Mouse (Mus musculus) MEL (cell line): ENCODE measurements around the gene Mpzl3. TPM values are rescaled to one million over a fixed set of nuclear protein-coding genes. Genes with fewer than 3 reads are reported as not detected.

Source experiments
- DNase-seq: peaks from one replicate; pipeline ENCODE4 v3.0.0; 2011; ENCODE audit warnings: low read depth, low spot score
- H3K27ac ChIP-seq: 2 replicates; pipeline ENCODE4 v1.5.1; 2012; ENCODE audit warnings: low read depth, mild to moderate bottlenecking, control low read depth, low read length, moderate library complexity; ENCODE audit not compliant: control insufficient read depth
- H3K27me3 ChIP-seq, 2 experiments: fragments of 150-350 bp in 1 of 2; sonication (generic) in 1 of 2; 2 replicates each; pipeline ENCODE4 v1.6.1; 2012; ENCODE audit warnings: low read length in 2 of 2, mild to moderate bottlenecking in 2 of 2, improper control_type of control experiment in 1 of 2, moderate library complexity in 1 of 2; ENCODE audit not compliant: insufficient read depth in 2 of 2, control insufficient read depth in 1 of 2
- H3K36me3 ChIP-seq, 2 experiments: 2 replicates each; pipeline ENCODE4 v1.6.1; 2012 to 2014; ENCODE audit warnings: low read length in 2 of 2, improper control_type of control experiment in 1 of 2, inconsistent platforms in 1 of 2, mild to moderate bottlenecking in 1 of 2; ENCODE audit not compliant: insufficient read depth in 2 of 2, control insufficient read depth in 1 of 2
- H3K4me1 ChIP-seq, 2 experiments: fragments of 150-350 bp in 1 of 2; sonication (generic) in 1 of 2; 2 replicates each; pipeline ENCODE4 v1.6.1; 2012; ENCODE audit warnings: low read length in 2 of 2, improper control_type of control experiment in 1 of 2, mild to moderate bottlenecking in 1 of 2; ENCODE audit not compliant: insufficient read depth in 2 of 2, control insufficient read depth in 1 of 2
- H3K4me3 ChIP-seq, 2 experiments: fragments of 150-350 bp in 1 of 2; sonication (generic) in 1 of 2; 2 replicates each; pipeline ENCODE4 v1.5.1; 2012; ENCODE audit warnings: low read depth in 2 of 2, low read length in 2 of 2, mild to moderate bottlenecking in 2 of 2, moderate library complexity in 2 of 2, control low read depth in 1 of 2, improper control_type of control experiment in 1 of 2; ENCODE audit not compliant: control insufficient read depth in 1 of 2, insufficient read depth in 1 of 2
- H3K79me2 ChIP-seq: 2 replicates; pipeline ENCODE4 v1.6.1; 2012; ENCODE audit warnings: mild to moderate bottlenecking, low read length, moderate library complexity; ENCODE audit not compliant: control insufficient read depth, poor library complexity, insufficient read depth
- H3K9ac ChIP-seq: 2 replicates; pipeline ENCODE4 v1.6.1; 2012; ENCODE audit warnings: low read depth, mild to moderate bottlenecking, control low read depth, low read length, moderate library complexity; ENCODE audit not compliant: control insufficient read depth, poor library complexity, severe bottlenecking
- H3K9me3 ChIP-seq: fragments of 150-350 bp; sonication (generic); replicated peaks from 2 replicates; pipeline ENCODE4 v1.6.1; 2012; ENCODE audit warnings: mild to moderate bottlenecking, low read length, improper control_type of control experiment, moderate library complexity; ENCODE audit not compliant: insufficient read depth
- CHD2 ChIP-seq: IDR thresholded peaks from 2 replicates; pipeline ENCODE4 v1.6.1; 2011; ENCODE audit warnings: low read length, improper control_type of control experiment
- ELF1 ChIP-seq: IDR thresholded peaks from 2 replicates; pipeline ENCODE4 v1.6.1; 2014; ENCODE audit warnings: low read depth, mild to moderate bottlenecking, inconsistent platforms, low read length, improper control_type of control experiment, moderate library complexity
- EP300 ChIP-seq, 2 experiments: IDR thresholded peaks; 2 replicates each; pipeline ENCODE4 v1.6.1; 2011; ENCODE audit warnings: improper control_type of control experiment in 2 of 2, low read length in 2 of 2, low read depth in 1 of 2, mild to moderate bottlenecking in 1 of 2
- ETS1 ChIP-seq: IDR thresholded peaks from 2 replicates; pipeline ENCODE4 v1.6.1; 2012; ENCODE audit warnings: low read depth, mild to moderate bottlenecking, inconsistent platforms, low read length, improper control_type of control experiment, moderate library complexity
- MAX ChIP-seq: IDR thresholded peaks from 2 replicates; pipeline ENCODE4 v1.6.1; 2011; ENCODE audit warnings: low read length, improper control_type of control experiment
- MAZ ChIP-seq: IDR thresholded peaks from 2 replicates; pipeline ENCODE4 v1.6.1; 2012; ENCODE audit warnings: low read depth, mild to moderate bottlenecking, inconsistent platforms, low read length, improper control_type of control experiment
- MXI1 ChIP-seq: IDR thresholded peaks from 2 replicates; pipeline ENCODE4 v1.6.1; 2011; ENCODE audit warnings: mild to moderate bottlenecking, low read depth, low read length, improper control_type of control experiment
- MYC ChIP-seq: IDR thresholded peaks from 2 replicates; pipeline ENCODE4 v1.6.1; 2011; ENCODE audit warnings: low read depth, mild to moderate bottlenecking, low read length, improper control_type of control experiment, moderate library complexity
- NRF1 ChIP-seq: IDR thresholded peaks from 2 replicates; pipeline ENCODE4 v1.6.1; 2014; ENCODE audit warnings: low read depth, mild to moderate bottlenecking, inconsistent platforms, low read length, improper control_type of control experiment, moderate library complexity; ENCODE audit not compliant: poor library complexity, insufficient read depth, severe bottlenecking
- POLR2A ChIP-seq, 2 experiments: IDR thresholded peaks; 2 replicates each; pipeline ENCODE4 v1.6.1; 2011 to 2012; ENCODE audit warnings: low read length in 2 of 2, mild to moderate bottlenecking in 2 of 2, control low read depth in 1 of 2, improper control_type of control experiment in 1 of 2, low read depth in 1 of 2, moderate library complexity in 1 of 2; ENCODE audit not compliant: control insufficient read depth in 1 of 2, insufficient read depth in 1 of 2, poor library complexity in 1 of 2
- POLR2AphosphoS2 ChIP-seq: IDR thresholded peaks from 2 replicates; pipeline ENCODE4 v1.6.1; 2011; ENCODE audit warnings: low read length, improper control_type of control experiment
- POLR2AphosphoS5 ChIP-seq: IDR thresholded peaks from 2 replicates; pipeline ENCODE4 v1.6.1; 2012; ENCODE audit warnings: low read depth, borderline replicate concordance, mild to moderate bottlenecking, inconsistent platforms, low read length, moderate library complexity, mixed read lengths
- RCOR1 ChIP-seq: IDR thresholded peaks from 2 replicates; pipeline ENCODE4 v1.6.1; 2012; ENCODE audit warnings: low read depth, mild to moderate bottlenecking, inconsistent platforms, low read length, improper control_type of control experiment
- SMC3 ChIP-seq: IDR thresholded peaks from 2 replicates; pipeline ENCODE4 v1.6.1; 2011; ENCODE audit warnings: low read depth, low read length, improper control_type of control experiment
- TAL1 ChIP-seq: IDR thresholded peaks from 2 replicates; pipeline ENCODE4 v1.6.1; 2012; ENCODE audit warnings: mild to moderate bottlenecking, inconsistent platforms, low read length, moderate library complexity, mixed read lengths
- TBP ChIP-seq: IDR thresholded peaks from 2 replicates; pipeline ENCODE4 v1.8.0; 2011; ENCODE audit warnings: low read depth, low read length, improper control_type of control experiment
- USF2 ChIP-seq, 2 experiments: IDR thresholded peaks; 2 replicates each; pipeline ENCODE4 v1.6.1; 2011 to 2012; ENCODE audit warnings: improper control_type of control experiment in 2 of 2, low read length in 2 of 2, borderline replicate concordance in 1 of 2, inconsistent platforms in 1 of 2, low read depth in 1 of 2, mild to moderate bottlenecking in 1 of 2; ENCODE audit not compliant: insufficient read depth in 1 of 2
- ZKSCAN1 ChIP-seq: IDR thresholded peaks from 2 replicates; pipeline ENCODE4 v1.6.1; 2012; ENCODE audit warnings: low read depth, mild to moderate bottlenecking, inconsistent platforms, low read length, improper control_type of control experiment, moderate library complexity
- ZNF384 ChIP-seq: IDR thresholded peaks from 2 replicates; pipeline ENCODE4 v1.6.1; 2012; ENCODE audit warnings: low read depth, mild to moderate bottlenecking, inconsistent platforms, low read length, improper control_type of control experiment
- polyA plus RNA-seq, 2 experiments: library from polyadenylated mRNA; stranded (reverse) in 1 of 2; unstranded in 1 of 2; fragments of >175 nt in 1 of 2; fragments of >200 nt in 1 of 2; gene quantifications; 2 replicates each; pipeline versions ENCODE4 v1.2.1 to v1.2.4; 2012; ENCODE audit warnings: low replicate concordance in 2 of 2, low read depth in 1 of 2; ENCODE audit not compliant: insufficient read length in 2 of 2, insufficient read depth in 1 of 2, missing spikeins in 1 of 2
- total RNA-seq: library from RNA; depleted of rRNA; stranded (reverse); fragments of 300-350 nt; gene quantifications from 2 replicates; pipeline ENCODE4 v1.2.3, GENCODE M21; 2012

Mpzl3 gene
- total and polyA plus RNA-seq, 3 experiments: not detected

GRCm38 (mm10) chr9:45122209-45122761 lies 67.3 kb downstream of the Mpzl3 start:
- H3K36me3 ChIP-seq: peaks cover 0 to 2% of the 10 kb centered on the region in 2 experiments; a peak in 2 of 4 replicates
- H3K79me2 ChIP-seq: no peaks in the 10 kb centered on the region
- H3K27ac ChIP-seq: no peak overlapping the region
- peaks cover under 1 to 4% of the 10 kb centered on the region in 2 experiments; a peak in 3 of 4 replicates for H3K27me3 ChIP-seq
- TF ChIP-seq ETS1 (no peak), MXI1 (no peak; the same call in 1 of the 2 replicates), EP300 (IDR thresholded peaks at IDR 0.05; ENCODE audit: low read depth in 1 of 2, low read length in 2 of 2) (0 out of 4 replicates have a peak, but pooled peaks of 1 of the 2 experiments have one; percentile 1), MYC (no peak), USF2 (IDR thresholded peaks at IDR 0.05; ENCODE audit: borderline replicate concordance in 1 of 2, insufficient read depth in 1 of 2, low read depth in 1 of 2, low read length in 2 of 2) (no peak), MAZ (no peak)
- DNase-seq: peak; percentile 82
- peak overlapping the region; percentile 33 to 35; a peak in 2 of 4 replicates for H3K4me3 ChIP-seq
- no peaks in the 10 kb centered on the region for H3K9me3 ChIP-seq
- peak overlapping the region; percentile 49 for H3K9ac ChIP-seq
- peaks cover 0 to 4% of the 10 kb centered on the region in 2 experiments; a peak in 2 of 4 replicates for H3K4me1 ChIP-seq

GRCm38 (mm10) chr9:45125211-45125610 lies 70.2 kb downstream of the Mpzl3 start:
- Histone ChIP-seq H3K27me3 (peaks cover 7 to 11% of the 10 kb centered on the region in 2 experiments), H3K9ac (no peak overlapping the region), H3K79me2 (no peaks in the 10 kb centered on the region), H3K36me3 (peaks cover 0 to 2% of the 10 kb centered on the region in 2 experiments; a peak in 2 of 4 replicates), H3K27ac (no peak overlapping the region)
- DNase-seq: no peak
- TF ChIP-seq POLR2AphosphoS2 (no peak), NRF1 (no peak), RCOR1 (no peak), ZKSCAN1 (no peak), USF2 (IDR thresholded peaks at IDR 0.05; ENCODE audit: borderline replicate concordance in 1 of 2, insufficient read depth in 1 of 2, low read depth in 1 of 2, low read length in 2 of 2) (no peak), POLR2A (IDR thresholded peaks at IDR 0.05; ENCODE audit: control insufficient read depth in 1 of 2, insufficient read depth in 1 of 2, low read depth in 1 of 2, low read length in 2 of 2, poor library complexity in 1 of 2) (no peak), TBP (no peak), ZNF384 (no peak), SMC3 (no peak), EP300 (IDR thresholded peaks at IDR 0.05; ENCODE audit: low read depth in 1 of 2, low read length in 2 of 2) (no peak), CHD2 (no peak), ELF1 (no peak), ETS1 (no peak), MYC (no peak), POLR2AphosphoS5 (no peak), TAL1 (no peak), MAX (no peak)
- TF ChIP-seq, all 39 proteins: peak for 0
- no peak overlapping the region for H3K4me3 ChIP-seq
- H3K4me1 ChIP-seq: peaks cover 0 to 4% of the 10 kb centered on the region in 2 experiments; a peak in 2 of 4 replicates
- no peaks in the 10 kb centered on the region for H3K9me3 ChIP-seq
